Mouse (Mus musculus): ENCODE data around the gene 3110070M22Rik.
A peak's percentile ranks its signal among the peaks of the same experiment; 100 is the strongest.

- peak; percentile 91 for TF ChIP-seq POLR2A (IDR thresholded peaks at IDR 0.05; ENCODE audit: borderline replicate concordance, insufficient read depth, low read length)
- no peak for TF ChIP-seq CTCF (IDR thresholded peaks at IDR 0.05; ENCODE audit: borderline replicate concordance, insufficient read depth, low read depth, low read length)
These were observed 25.3 kb downstream of the 3110070M22Rik start, which contains the start of gene 4833420G17Rik for GRCm38 (mm10) chr13:119462596-119463560.
